In the genomic region with DNA sequence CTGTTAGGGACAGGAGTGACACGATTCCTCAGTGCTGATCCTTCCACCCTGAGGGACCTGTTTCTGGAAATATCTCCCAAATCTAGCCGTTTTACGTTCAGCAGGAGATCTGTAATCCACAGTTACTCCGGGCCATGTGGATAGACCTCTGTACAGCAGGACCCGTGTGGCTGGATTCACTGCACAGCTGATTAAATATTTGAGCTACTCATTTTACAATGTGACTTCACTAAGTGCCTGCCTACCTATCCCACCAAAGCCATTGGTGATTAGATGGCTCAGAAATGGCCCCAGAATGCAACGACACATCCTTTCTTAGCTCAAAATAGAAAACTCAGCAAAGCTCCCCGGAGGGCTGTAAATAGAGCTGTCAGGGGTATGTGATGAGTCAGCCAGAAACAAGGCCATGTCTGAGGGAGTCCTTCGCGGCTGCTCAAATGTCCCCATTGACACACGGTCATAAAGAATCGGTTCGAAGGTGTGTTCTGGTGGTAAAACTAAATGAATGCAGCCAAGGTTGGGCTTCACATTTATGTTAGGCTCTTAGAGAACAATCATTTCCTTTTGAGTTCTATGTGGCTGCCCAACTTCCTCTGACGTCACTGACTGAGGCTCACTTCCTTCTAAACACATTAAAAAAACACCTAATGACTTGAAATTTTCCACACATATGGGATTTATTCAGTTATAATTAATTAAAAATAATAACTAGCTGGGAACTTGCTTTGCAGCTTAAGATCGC, we compare ENCODE assay signal across 12 mouse cellular contexts. TPM values are rescaled to one million over a fixed set of nuclear protein-coding genes. Genes with fewer than 3 reads are reported as not detected.
DNase-seq lines count a peak whose midpoint lies in the region; ATAC-seq lines count a peak whose summit lies in the region.
"Had no signal": no experiment of that assay in that cellular context is flagged by ENCODE, and none has a peak within 500 bp of the region (broad histone marks: within the 10 kb centered on the region; RNA-seq: fewer than 3 reads in every experiment).

No protein-coding gene starts in this region.

- peak; percentile 36 for DNase-seq in gastrocnemius, adult 18-20 months (ENCODE audit: low spot score)
- no peak for DNase-seq in gastrocnemius, postnatal 25 days
- DNase-seq in neural tube, embryonic 10.5 days (ENCODE audit: extremely low spot score, low spot score), result no peak
- DNase-seq in adrenal gland, postnatal 36 days, result peak; percentile 51 to 64
- peak; percentile 45 for DNase-seq in skeletal muscle tissue, adult 2 months (ENCODE audit: low read depth, low spot score)
- no peak for DNase-seq in left cerebral cortex, adult 8-10 months (ENCODE audit: low spot score in 2 of 2)
- DNase-seq: kidney, adult 9 months had no signal

- no peaks in the 10 kb centered on the region for H3K36me3 ChIP-seq in neural tube, embryonic 13.5 days
- H3K36me3 ChIP-seq in liver, embryonic 12.5 days, result no peaks in the 10 kb centered on the region
- H3K36me3 ChIP-seq: embryonic facial prominence, embryonic 12.5 days had no signal

- WGBS in neural tube, embryonic 13.5 days, result 40% methylated on average over 14 of the region's 14 CpGs
- WGBS in liver, embryonic 12.5 days (ENCODE audit: insufficient replicate concordance), result 56% methylated on average over 14 of the region's 14 CpGs

- H3K9ac ChIP-seq in neural tube, embryonic 13.5 days, result no peak overlapping the region
- no peak overlapping the region for H3K9ac ChIP-seq in liver, embryonic 12.5 days
- H3K9ac ChIP-seq: embryonic facial prominence, embryonic 12.5 days had no signal

- peak overlapping the region; percentile 39; the same call in 1 of the 2 replicates for H3K27ac ChIP-seq in neural tube, embryonic 13.5 days (replicated peaks)
- H3K27ac ChIP-seq in liver, embryonic 12.5 days, result no peak overlapping the region
- H3K27ac ChIP-seq: embryonic facial prominence, embryonic 12.5 days had no signal

- no peak overlapping the region for H3K4me2 ChIP-seq in neural tube, embryonic 13.5 days
- no peak overlapping the region for H3K4me2 ChIP-seq in liver, embryonic 12.5 days
- H3K4me2 ChIP-seq: embryonic facial prominence, embryonic 12.5 days had no signal

- ATAC-seq in neural tube, embryonic 13.5 days (ENCODE audit: low read depth), result no peak
- no peak for ATAC-seq in liver, embryonic 12.5 days

- peaks cover 36% of the 10 kb centered on the region for H3K4me1 ChIP-seq in neural tube, embryonic 13.5 days (replicated peaks)
- no peaks in the 10 kb centered on the region for H3K4me1 ChIP-seq in liver, embryonic 12.5 days

- H3K4me3 ChIP-seq in neural tube, embryonic 13.5 days, result no peak overlapping the region
- no peak overlapping the region for H3K4me3 ChIP-seq in liver, embryonic 12.5 days
- H3K4me3 ChIP-seq: embryonic facial prominence, embryonic 12.5 days; megakaryocyte, embryonic 14.5 days had no signal

- H3K27me3 ChIP-seq in neural tube, embryonic 13.5 days, result no peaks in the 10 kb centered on the region
- peaks cover 17% of the 10 kb centered on the region for H3K27me3 ChIP-seq in liver, embryonic 12.5 days (replicated peaks)
- H3K27me3 ChIP-seq: embryonic facial prominence, embryonic 12.5 days had no signal

- no peaks in the 10 kb centered on the region for H3K9me3 ChIP-seq in neural tube, embryonic 13.5 days
- H3K9me3 ChIP-seq in liver, embryonic 12.5 days (replicated peaks), result no peaks in the 10 kb centered on the region
- H3K9me3 ChIP-seq: embryonic facial prominence, embryonic 12.5 days; megakaryocyte, embryonic 14.5 days had no signal

RNA-seq across cellular contexts. Expression of a gene that starts 32.9 kb away (rescaled TPM):
- not detected for total RNA-seq in gastrocnemius, adult 18-20 months (2021)
- under 1 TPM in 1 of 2 experiments, not detected in 1; 0.38 TPM for total RNA-seq in gastrocnemius, postnatal 25 days (2021)
- polyA plus RNA-seq in neural tube, embryonic 13.5 days (2015; fragmentation: Nextera tagmentation; extraction: Ambion mirVana), result 0.21 and 0.46 TPM in 2 replicates
- total RNA-seq in adrenal gland, postnatal 36 days (2021), result not detected
- 6.4 and 6.5 TPM in 2 replicates for polyA plus RNA-seq in liver, embryonic 12.5 days (2016; fragmentation: Nextera tagmentation; extraction: Ambion mirVana)
- under 1 TPM in 1 of 4 experiments, not detected in 3; 0.28 TPM for total RNA-seq in left cerebral cortex, adult 8-10 months (2022)
- total RNA-seq: gastrocnemius, adult 8-10 months had no signal

RNA-seq across cellular contexts. Expression of a gene that starts 40.0 kb away (rescaled TPM):
- total RNA-seq in gastrocnemius, adult 18-20 months (2021), result not detected
- total RNA-seq in gastrocnemius, postnatal 25 days (2021), result under 1 TPM; 0.20 to 0.27 TPM
- polyA plus RNA-seq in neural tube, embryonic 13.5 days (2015; fragmentation: Nextera tagmentation; extraction: Ambion mirVana), result 0.53 and 0.73 TPM in 2 replicates
- 1 to 10 TPM; 1.1 to 2.0 TPM for total RNA-seq in adrenal gland, postnatal 36 days (2021)
- polyA plus RNA-seq in liver, embryonic 12.5 days (2016; fragmentation: Nextera tagmentation; extraction: Ambion mirVana), result 0.12 TPM in 1 of 2 replicates, not detected in the other
- 1 to 10 TPM; 1.2 to 1.7 (median 1.4) TPM for total RNA-seq in left cerebral cortex, adult 8-10 months (2022)
- total RNA-seq: gastrocnemius, adult 8-10 months had no signal

RNA-seq across cellular contexts. Expression of a gene that starts 40.9 kb away (rescaled TPM):
- total RNA-seq in gastrocnemius, adult 18-20 months (2021), result 10 to 100 TPM; 25.8 to 26.2 TPM
- total RNA-seq in gastrocnemius, postnatal 25 days (2021), result 10 to 100 TPM; 23.7 to 25.4 TPM
- 8.0 and 9.3 TPM in 2 replicates for polyA plus RNA-seq in neural tube, embryonic 13.5 days (2015; fragmentation: Nextera tagmentation; extraction: Ambion mirVana)
- total RNA-seq in adrenal gland, postnatal 36 days (2021), result 10 to 100 TPM; 43.6 to 70.3 TPM
- 9.7 and 11.7 TPM in 2 replicates for polyA plus RNA-seq in liver, embryonic 12.5 days (2016; fragmentation: Nextera tagmentation; extraction: Ambion mirVana)
- 10 to 100 TPM; 70.6 to 84.9 (median 73.6) TPM for total RNA-seq in left cerebral cortex, adult 8-10 months (2022)

Comparison
In these comparisons a context has a peak if more than half of its experiments do, and no peak if none do; other contexts are left out.
1. DNase-seq: peak in gastrocnemius, adult 18-20 months (single experiment), adrenal gland, postnatal 36 days (2 of 2) and skeletal muscle tissue, adult 2 months (single experiment); none in gastrocnemius, postnatal 25 days (single experiment), neural tube, embryonic 10.5 days (single experiment) and left cerebral cortex, adult 8-10 months (0 of 2).